Mouse (Mus musculus): ENCODE results near the gene Mon2.

DNA sequence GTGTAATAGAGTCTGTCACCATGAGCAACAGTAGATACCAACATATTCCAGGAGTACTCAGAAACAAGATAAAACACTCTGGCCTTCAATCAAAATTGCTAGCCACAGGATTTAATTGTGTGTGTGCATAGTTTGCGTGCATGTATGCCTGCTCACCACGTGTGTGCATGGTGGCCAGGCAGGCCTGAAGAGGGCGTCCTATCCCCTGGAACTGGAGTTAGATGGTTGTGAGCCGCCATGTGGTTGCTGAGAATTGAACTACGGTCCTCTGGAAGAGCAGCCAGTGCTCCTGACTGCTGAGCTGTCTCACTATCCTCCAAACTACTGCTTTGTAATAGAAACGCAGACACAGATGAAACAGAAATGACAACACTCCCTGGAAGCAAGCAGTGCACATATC, 85.7 kb downstream of the Mon2 start:
- TF ChIP-seq CTCF (IDR thresholded peaks at IDR 0.05; ENCODE audit: borderline replicate concordance, extremely low read depth, insufficient read depth, insufficient read length): no peak
- TF ChIP-seq POLR2A (IDR thresholded peaks at IDR 0.05; ENCODE audit: borderline replicate concordance, extremely low read depth, insufficient read depth, insufficient read length, poor library complexity, severe bottlenecking): no peak

All from brain, embryonic 14.5 days (tissue).